Mouse (Mus musculus) ES-E14 (cell line): ENCODE results near the gene Inpp4b.

Source experiments
- CHD2 ChIP-seq: IDR thresholded peaks from 2 replicates; pipeline ENCODE4 v1.6.1; 2014; ENCODE audit warnings: mild to moderate bottlenecking, low read depth, low read length, inconsistent platforms
- HCFC1 ChIP-seq: IDR thresholded peaks from 2 replicates; pipeline ENCODE4 v1.6.1; 2012; ENCODE audit warnings: low read length, inconsistent platforms, borderline replicate concordance; ENCODE audit not compliant: insufficient read depth
- MAFK ChIP-seq: IDR thresholded peaks from 2 replicates; pipeline ENCODE4 v1.6.1; 2014; ENCODE audit warnings: mild to moderate bottlenecking, low read depth, low read length, inconsistent platforms; ENCODE audit not compliant: insufficient read depth
- ZC3H11A ChIP-seq: IDR thresholded peaks from 2 replicates; pipeline ENCODE4 v1.6.1; 2012; ENCODE audit warnings: low read depth, mild to moderate bottlenecking, inconsistent platforms, low read length, borderline replicate concordance
- ZNF384 ChIP-seq: IDR thresholded peaks from 2 replicates; pipeline ENCODE4 v1.6.1; 2012; ENCODE audit warnings: low read depth, low read length, inconsistent platforms

DNA sequence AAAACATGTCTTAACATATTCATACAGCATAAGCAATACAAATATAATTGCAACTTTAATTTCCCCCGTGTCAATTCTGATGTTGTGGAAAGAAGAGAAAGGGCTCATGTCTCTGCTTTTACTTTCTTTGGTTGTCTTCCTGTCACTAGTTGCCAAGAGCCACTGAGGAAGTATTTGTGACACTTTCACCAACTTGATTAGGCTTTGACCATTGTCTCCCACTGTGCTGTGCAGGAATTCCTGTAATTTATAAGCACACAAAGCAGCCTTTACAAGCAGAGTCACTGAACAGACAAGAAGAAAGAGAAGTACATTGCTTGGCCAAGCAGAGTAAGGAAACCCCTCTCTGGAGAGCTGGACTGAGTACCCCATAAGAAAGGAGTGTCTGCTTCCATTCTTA lies 466.1 kb downstream of the Inpp4b start:
- TF ChIP-seq ZC3H11A (no peak), HCFC1 (no peak), MAFK (no peak), CHD2 (no peak), ZNF384 (no peak)
